Mouse (Mus musculus) lung, postnatal 0 days (tissue): ENCODE data around the gene Traf5.

Experiments used
- CTCF ChIP-seq: IDR thresholded peaks from 2 replicates; pipeline ENCODE4 v1.5.1; 2016; ENCODE audit warnings: antibody characterized with exemption, mild to moderate bottlenecking
- EP300 ChIP-seq: IDR thresholded peaks from 2 replicates; pipeline ENCODE4 v1.6.1; 2016; ENCODE audit warnings: antibody characterized with exemption, mild to moderate bottlenecking, control low read depth

- no peak for TF ChIP-seq EP300
- TF ChIP-seq CTCF, result no peak
These were observed 122.4 kb downstream of the Traf5 start for GRCm38 (mm10) chr1:191969939-191970338.
